8 mouse cellular contexts compared by ENCODE assay signal in the genomic region with DNA sequence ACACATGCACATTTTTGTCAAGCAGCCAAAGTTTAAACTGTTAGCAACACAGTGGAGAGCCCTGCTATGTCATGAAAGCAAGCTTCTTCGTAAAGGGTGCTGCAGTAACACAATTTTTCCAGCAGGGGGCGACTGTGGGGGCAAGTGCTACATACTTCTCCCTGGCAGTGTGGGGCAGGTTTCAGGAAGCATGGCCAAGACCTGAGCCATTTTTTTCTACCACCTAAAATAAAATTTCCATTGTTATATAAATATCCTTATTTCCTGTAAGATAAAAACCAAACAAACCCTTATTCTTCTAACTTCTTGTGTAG.
DNase-seq lines count a peak whose midpoint lies in the region; ATAC-seq and TF ChIP-seq lines count a peak whose summit lies in the region.
"Had no signal": no experiment of that assay in that cellular context is flagged by ENCODE, and none has a peak within 500 bp of the region (broad histone marks: within the 10 kb centered on the region; RNA-seq: fewer than 3 reads in every experiment).

No protein-coding gene starts in this region.

- WGBS in hindbrain, embryonic 14.5 days: 40% methylated on average over 2 of the region's 2 CpGs
- WGBS in hindbrain, embryonic 13.5 days: 43% methylated on average over 2 of the region's 2 CpGs

- DNase-seq in hindbrain, embryonic 14.5 days (ENCODE audit: low spot score): peak; percentile 50
- no peak for DNase-seq in G1E (ENCODE audit: low spot score)
- peak; percentile 10 for DNase-seq in c-Kit-positive CD71-positive TER-119-positive erythroid progenitor cells, embryonic 14.5 days (ENCODE audit: low spot score)
- peak; percentile 65 for DNase-seq in lung, postnatal 10 days
- peak; percentile 54 for DNase-seq in thymus, postnatal 0 days (ENCODE audit: low spot score)

- H3K9ac ChIP-seq in hindbrain, embryonic 14.5 days: no peak overlapping the region
- no peak overlapping the region for H3K9ac ChIP-seq in hindbrain, embryonic 13.5 days
- H3K9ac ChIP-seq: liver, embryonic 15.5 days had no signal

- peak; percentile 89 for TF ChIP-seq CTCF in G1E (IDR thresholded peaks at IDR 0.05; ENCODE audit: low read depth, low read length)

- no peaks in the 10 kb centered on the region for H3K9me3 ChIP-seq in hindbrain, embryonic 14.5 days (ENCODE audit: control insufficient read depth, low read length)
- H3K9me3 ChIP-seq in hindbrain, embryonic 13.5 days: no peaks in the 10 kb centered on the region
- no peaks in the 10 kb centered on the region for H3K9me3 ChIP-seq in G1E (replicated peaks)
- H3K9me3 ChIP-seq: liver, embryonic 15.5 days had no signal

- no peak overlapping the region for H3K4me3 ChIP-seq in hindbrain, embryonic 14.5 days (replicated peaks; ENCODE audit: low read length)
- H3K4me3 ChIP-seq in hindbrain, embryonic 13.5 days: no peak overlapping the region
- H3K4me3 ChIP-seq in G1E (ENCODE audit: low read depth, low read length): no peak overlapping the region
- H3K4me3 ChIP-seq: liver, embryonic 15.5 days had no signal

- no peak overlapping the region for H3K4me2 ChIP-seq in hindbrain, embryonic 14.5 days (replicated peaks)
- no peak overlapping the region for H3K4me2 ChIP-seq in hindbrain, embryonic 13.5 days
- H3K4me2 ChIP-seq: liver, embryonic 15.5 days had no signal

- ATAC-seq in hindbrain, embryonic 14.5 days (ENCODE audit: low FRiP score): no peak
- no peak for ATAC-seq in hindbrain, embryonic 13.5 days (ENCODE audit: low FRiP score)
- ATAC-seq in G1E (ENCODE audit: extremely low read depth, insufficient number of reproducible peaks, low FRiP score, poor library complexity, severe bottlenecking): no peak
- ATAC-seq in megakaryocyte-erythroid progenitor cell, adult 5-6 weeks (replicated peaks; ENCODE audit: low FRiP score, low TSS enrichment, poor library complexity, severe bottlenecking): no peak

- no peaks in the 10 kb centered on the region for H3K27me3 ChIP-seq in hindbrain, embryonic 14.5 days (ENCODE audit: control insufficient read depth, insufficient read depth, low read length)
- no peaks in the 10 kb centered on the region for H3K27me3 ChIP-seq in hindbrain, embryonic 13.5 days
- no peaks in the 10 kb centered on the region for H3K27me3 ChIP-seq in G1E (ENCODE audit: insufficient read depth, low read length)
- H3K27me3 ChIP-seq: liver, embryonic 15.5 days had no signal

- no peaks in the 10 kb centered on the region; the same call in 1 of the 2 replicates for H3K36me3 ChIP-seq in hindbrain, embryonic 14.5 days (replicated peaks; ENCODE audit: control insufficient read depth, insufficient read depth)
- H3K36me3 ChIP-seq in hindbrain, embryonic 13.5 days: no peaks in the 10 kb centered on the region
- no peaks in the 10 kb centered on the region for H3K36me3 ChIP-seq in G1E (replicated peaks)
- H3K36me3 ChIP-seq: liver, embryonic 15.5 days had no signal

- no peak overlapping the region for H3K27ac ChIP-seq in hindbrain, embryonic 14.5 days
- H3K27ac ChIP-seq in hindbrain, embryonic 13.5 days: no peak overlapping the region
- H3K27ac ChIP-seq: liver, embryonic 15.5 days had no signal

- peaks cover 22% of the 10 kb centered on the region; the same call in 1 of the 2 replicates for H3K4me1 ChIP-seq in hindbrain, embryonic 14.5 days (replicated peaks; ENCODE audit: control insufficient read depth, insufficient read depth, low read length)
- H3K4me1 ChIP-seq in hindbrain, embryonic 13.5 days (replicated peaks): peaks cover 28% of the 10 kb centered on the region
- 0 out of 2 replicates have a peak, but pooled peaks cover 2% of the 10 kb centered on the region for H3K4me1 ChIP-seq in G1E (ENCODE audit: insufficient read depth, low read depth, low read length)
- H3K4me1 ChIP-seq: liver, embryonic 15.5 days had no signal
